Mouse (Mus musculus): ENCODE measurements around the gene Hist1h4j. TPM values are rescaled to one million over a fixed set of nuclear protein-coding genes. Genes with fewer than 3 reads are reported as not detected.
"Not testable (repeated sequence)": the region's sequence is repeated elsewhere in the genome, so short reads cannot be mapped to it uniquely, and the experiment has no call there.

The Hist1h4j gene
- 10 to 100 TPM; 18.4 to 22.2 TPM for total RNA-seq (2021)

GRCm38 (mm10) chr13:21734906-21735767 lies at the start of gene Hist1h4j:
Gene Hist1h4j (plus strand): TSS chr13:21735064.
- DNase-seq (ENCODE audit: low spot score in 2 of 2) = peak; percentile 78 to 89
- intact Hi-C loops (cut with DNase I) = loop anchor here (1.0 to 5.0 kb wide), 3 partner anchors 15 to 1947 kb away; partner anchors contain the start of genes Hist1h2ac, Hist1h2bc and Hist1h4k

GRCm38 (mm10) chr13:21697811-21698210 lies 37.1 kb upstream of the Hist1h4j start, which contains the start of gene Olfr1359:
Gene Olfr1359 (plus strand): TSS chr13:21698111.
- intact Hi-C loops (cut with DNase I) = no loop called here
- DNase-seq (ENCODE audit: low spot score in 2 of 2) = no peak

GRCm38 (mm10) chr13:21706669-21707068 lies 28.2 kb upstream of the Hist1h4j start:
- DNase-seq (ENCODE audit: low spot score in 2 of 2) = no peak
- intact Hi-C loops (cut with DNase I) = no loop called here

DNA sequence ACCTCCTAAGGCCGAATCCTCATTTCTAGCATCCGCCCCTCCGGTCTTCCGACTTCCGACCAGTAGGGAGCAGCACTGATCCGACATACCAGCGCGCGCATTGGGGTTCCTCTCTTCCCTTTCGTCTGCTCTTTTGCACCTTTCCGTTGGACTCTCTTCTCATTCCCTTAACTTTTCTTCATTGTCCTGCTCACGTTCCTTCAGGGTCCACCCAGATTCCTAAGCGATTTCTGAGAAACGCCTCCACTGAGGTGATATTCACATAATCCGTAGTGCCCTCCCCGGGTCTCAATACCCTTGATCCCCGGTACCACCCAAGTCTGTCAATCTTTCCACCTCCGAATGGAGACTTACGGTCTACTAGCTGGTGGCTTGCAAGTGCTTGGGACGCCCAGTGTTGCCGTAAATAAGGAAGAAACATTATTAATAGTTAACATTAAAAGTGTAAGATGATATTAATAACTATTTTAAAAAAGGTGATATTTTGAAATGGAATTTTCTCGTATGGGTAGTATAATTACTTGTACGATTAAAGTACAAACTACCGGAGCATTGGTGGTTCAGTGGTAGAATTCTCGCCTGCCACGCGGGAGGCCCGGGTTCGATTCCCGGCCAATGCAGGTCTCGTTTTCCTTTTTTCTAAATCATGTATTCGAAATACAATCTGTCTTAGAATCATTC lies 24.7 kb upstream of the Hist1h4j start:
- intact Hi-C loops (cut with DNase I) = loop anchor here (2.0 to 10.0 kb wide), 7 partner anchors 25 to 1737 kb away; partner anchors contain the start of gene Hist1h4j

GRCm38 (mm10) chr13:21710821-21711525 lies 23.9 kb upstream of the Hist1h4j start:
- intact Hi-C loops (cut with DNase I) = loop anchor here (2.0 to 10.0 kb wide), 7 partner anchors 24 to 1736 kb away; partner anchors contain the start of gene Hist1h4j

More for the DNA sequence above, 24.7 kb upstream of the Hist1h4j start:
- DNase-seq (ENCODE audit: low spot score in 2 of 2) = peak; percentile 91 to 93

GRCm38 (mm10) chr13:21711698-21712097 lies 23.2 kb upstream of the Hist1h4j start:
- no peak for DNase-seq (ENCODE audit: low spot score in 2 of 2)
- intact Hi-C loops (cut with DNase I) = loop anchor here (2.0 to 10.0 kb wide), 7 partner anchors 23 to 1736 kb away; partner anchors contain the start of gene Hist1h4j

More at GRCm38 (mm10) chr13:21710821-21711525, 23.9 kb upstream of the Hist1h4j start:
- DNase-seq (ENCODE audit: low spot score in 2 of 2) = peak; percentile 83 to 87

DNA sequence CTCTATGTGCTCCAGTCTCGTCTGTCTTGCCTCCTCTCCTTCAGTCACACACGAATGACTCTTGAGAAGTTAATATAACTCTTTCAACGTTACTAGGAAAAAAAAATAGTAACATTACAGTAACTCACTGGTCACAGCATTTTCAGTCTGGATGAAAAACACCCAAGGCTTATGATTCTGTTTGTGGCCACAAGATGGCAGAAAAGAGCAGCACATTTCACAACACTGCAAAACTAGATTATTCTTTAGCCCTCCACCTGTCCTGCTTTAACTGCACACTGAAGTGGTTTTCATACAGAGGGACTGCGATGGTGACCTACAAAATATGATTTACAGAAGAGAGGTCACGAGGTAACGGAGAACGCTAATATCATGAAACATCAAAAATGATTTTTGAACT lies 20.1 kb upstream of the Hist1h4j start:
- intact Hi-C loops (cut with DNase I) = loop anchor here (5.0 to 10.0 kb wide), 8 partner anchors 437 to 1968 kb away; partner anchors contain the start of genes Hist1h1e, Hist1h2ac, Hist1h2af and Hist1h2bc

DNA sequence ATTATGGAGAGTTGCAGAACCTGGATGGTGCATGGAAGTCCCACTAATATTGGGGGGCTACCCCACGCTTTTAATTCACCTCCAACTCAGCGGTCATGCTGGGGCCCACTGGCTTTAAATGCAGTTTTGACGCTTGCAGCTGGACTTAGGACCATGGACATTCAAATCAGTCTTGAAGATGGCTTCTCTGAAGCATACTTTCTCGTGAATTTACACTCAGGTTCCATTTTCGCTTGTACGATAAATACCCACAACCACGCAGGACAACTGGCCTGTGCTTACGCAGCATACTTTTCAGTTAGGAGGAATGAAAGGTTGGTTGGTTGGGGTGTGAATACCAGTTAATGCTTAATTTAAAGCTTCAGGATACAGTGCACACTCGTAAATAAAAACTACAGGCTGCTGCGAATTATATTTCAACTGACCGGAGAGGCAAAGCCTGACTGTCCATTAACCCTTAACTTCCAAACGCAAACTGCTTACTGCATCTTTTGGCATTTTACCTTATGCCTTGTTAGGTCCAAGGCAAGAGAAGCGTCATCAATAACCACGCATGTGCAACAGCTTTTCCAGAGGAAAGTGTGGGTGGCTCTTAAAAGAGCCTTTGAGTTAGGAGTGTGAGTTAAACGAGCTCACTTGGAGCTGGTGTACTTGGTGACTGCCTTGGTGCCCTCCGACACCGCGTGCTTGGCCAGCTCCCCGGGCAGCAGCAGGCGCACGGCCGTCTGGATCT lies 19.6 kb upstream of the Hist1h4j start:
- intact Hi-C loops (cut with DNase I) = loop anchor here (5.0 to 10.0 kb wide), 4 partner anchors 1590 to 1967 kb away; partner anchors contain the start of genes Hist1h1e, Hist1h2ac, Hist1h2af and Hist1h2bc
- peak; percentile 37 to 59 for DNase-seq (ENCODE audit: low spot score in 2 of 2)

More for the DNA sequence above, 20.1 kb upstream of the Hist1h4j start:
- DNase-seq (ENCODE audit: low spot score in 2 of 2) = peak; percentile 78 to 83

- intact Hi-C loops (cut with DNase I) = loop anchor here (2.0 to 10.0 kb wide), 8 partner anchors 35 to 1966 kb away; partner anchors contain the start of genes Hist1h1e, Hist1h2ac, Hist1h2ad and Hist1h2af
These were observed 18.9 kb upstream of the Hist1h4j start, which contains the start of the genes Hist1h2bl and Hist1h2ai for GRCm38 (mm10) chr13:21715864-21716539. Gene Hist1h2bl (minus strand): TSS chr13:21716143. Gene Hist1h2ai (plus strand): TSS chr13:21716422.

GRCm38 (mm10) chr13:21716540-21717391 lies 18.1 kb upstream of the Hist1h4j start:
- peak; percentile 20 to 25 for DNase-seq (ENCODE audit: low spot score in 2 of 2)
- intact Hi-C loops (cut with DNase I) = loop anchor here (2.0 to 10.0 kb wide), 8 partner anchors 34 to 1966 kb away; partner anchors contain the start of genes Hist1h1e, Hist1h2ac, Hist1h2ad and Hist1h2af

More at GRCm38 (mm10) chr13:21715864-21716539, 18.9 kb upstream of the Hist1h4j start, which contains the start of the genes Hist1h2bl and Hist1h2ai:
- peak; percentile 88 to 98 for DNase-seq (ENCODE audit: low spot score in 2 of 2)

DNA sequence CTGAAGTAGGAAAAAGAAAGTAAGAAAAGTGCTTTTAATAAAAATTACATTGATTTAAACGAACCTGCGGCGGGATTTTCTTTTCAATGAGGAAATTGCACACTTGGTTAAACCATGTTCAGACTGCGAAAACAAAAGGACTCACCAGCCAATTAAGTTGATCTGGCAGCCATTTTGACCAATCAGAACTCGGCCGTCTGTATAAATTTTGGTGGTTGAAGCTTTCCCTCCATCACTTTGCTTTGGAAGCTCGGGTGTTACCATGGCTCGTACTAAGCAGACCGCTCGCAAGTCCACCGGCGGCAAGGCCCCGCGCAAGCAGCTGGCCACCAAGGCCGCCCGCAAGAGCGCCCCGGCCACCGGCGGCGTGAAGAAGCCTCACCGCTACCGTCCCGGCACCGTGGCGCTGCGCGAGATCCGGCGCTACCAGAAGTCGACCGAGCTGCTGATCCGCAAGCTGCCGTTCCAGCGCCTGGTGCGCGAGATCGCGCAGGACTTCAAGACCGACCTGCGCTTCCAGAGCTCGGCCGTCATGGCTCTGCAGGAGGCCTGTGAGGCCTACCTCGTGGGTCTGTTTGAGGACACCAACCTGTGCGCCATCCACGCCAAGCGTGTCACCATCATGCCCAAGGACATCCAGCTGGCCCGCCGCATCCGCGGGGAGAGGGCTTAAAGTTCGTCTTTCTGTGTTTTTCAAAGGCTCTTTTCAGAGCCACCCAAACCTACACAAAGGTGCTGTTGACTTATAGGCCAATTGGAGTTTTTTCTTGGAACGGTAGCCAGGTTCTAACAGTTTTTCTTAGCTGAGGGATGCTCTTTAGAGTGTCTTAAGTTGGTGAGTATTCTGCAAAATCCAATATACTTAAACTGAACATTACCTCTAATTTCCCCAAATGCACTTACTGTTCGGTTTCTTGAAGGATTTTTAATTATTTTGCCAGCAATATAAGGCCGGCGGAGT lies 17.2 kb upstream of the Hist1h4j start, which contains the start of gene Hist1h3h:
Gene Hist1h3h, plus strand, starts transcription at position 263 of the 961 bp plus-strand sequence.
- peak; percentile 93 to 97 for DNase-seq (ENCODE audit: low spot score in 2 of 2)
- intact Hi-C loops (cut with DNase I) = loop anchor here (2.0 to 10.0 kb wide), 8 partner anchors 33 to 1965 kb away; partner anchors contain the start of genes Hist1h1e, Hist1h2ac, Hist1h2ad and Hist1h2af

DNA sequence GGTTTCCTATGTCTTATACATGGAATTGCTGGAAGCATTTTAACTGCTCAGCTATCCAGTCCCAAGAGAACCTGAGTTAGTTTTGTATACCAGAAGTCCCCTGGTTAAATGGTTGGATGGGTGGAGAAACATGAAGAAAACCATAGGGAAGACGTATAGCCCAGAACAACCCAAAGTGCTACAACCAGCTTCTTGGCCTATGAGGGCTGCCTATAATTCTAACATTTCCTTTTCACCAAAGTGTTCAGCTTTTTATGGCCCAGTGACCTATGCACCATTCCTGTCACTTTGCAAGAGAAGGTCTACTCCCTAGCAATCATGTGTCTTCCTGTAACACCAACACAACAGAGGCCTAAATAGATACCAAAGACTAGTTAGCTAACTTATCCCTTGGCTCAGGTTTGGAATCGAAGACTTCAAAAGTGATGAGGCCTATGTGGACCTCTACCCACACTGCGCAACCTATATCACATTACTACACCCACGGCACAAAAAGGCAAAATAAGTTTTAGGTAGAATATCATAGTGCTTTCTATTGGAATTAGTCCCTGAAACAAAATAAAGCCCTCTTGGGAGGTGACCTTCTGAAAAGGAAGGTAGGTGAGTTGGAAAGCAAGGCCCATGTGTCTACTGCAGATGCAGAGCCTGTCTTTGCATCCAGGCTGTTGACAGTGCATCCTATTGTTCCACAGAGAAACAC lies 16.3 kb upstream of the Hist1h4j start:
- intact Hi-C loops (cut with DNase I) = loop anchor here (5.0 to 10.0 kb wide), 4 partner anchors 1586 to 1964 kb away; partner anchors contain the start of genes Hist1h1e, Hist1h2ac, Hist1h2af and Hist1h2bc
- no peak for DNase-seq (ENCODE audit: low spot score in 2 of 2)

GRCm38 (mm10) chr13:21721107-21721756 lies 13.6 kb upstream of the Hist1h4j start:
- DNase-seq (ENCODE audit: low spot score in 2 of 2); intact Hi-C loops (cut with DNase I): not testable (repeated sequence)
